Mouse (Mus musculus): ENCODE measurements around the gene 2610028H24Rik. TPM values are rescaled to one million over a fixed set of nuclear protein-coding genes. Genes with fewer than 3 reads are reported as not detected.

The 2610028H24Rik gene
- polyA plus RNA-seq, 1 experiment, result not detected

DNA sequence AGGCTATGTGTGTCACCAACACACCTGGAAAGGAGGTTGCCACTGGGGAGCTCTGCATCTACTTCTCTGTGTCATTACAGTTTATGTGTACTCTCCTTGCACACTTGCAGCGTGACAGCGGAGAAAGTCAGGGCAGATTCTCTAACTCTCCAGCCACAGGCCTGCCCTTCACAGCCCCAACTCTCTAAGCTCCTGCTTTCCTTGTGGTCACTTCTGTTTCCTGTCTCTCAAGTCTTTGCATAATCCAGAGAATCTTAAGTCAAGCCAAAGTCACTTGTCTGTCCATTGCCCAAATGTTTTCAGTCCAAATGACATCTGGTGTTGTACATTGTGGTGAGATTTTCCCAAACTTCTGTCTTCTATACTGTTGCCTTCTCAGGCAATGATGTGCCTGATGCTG lies 37.4 kb downstream of the 2610028H24Rik start:
- no peak overlapping the region for H3K27ac ChIP-seq (ENCODE audit: insufficient read depth, low read depth, low read length)
- H3K4me1 ChIP-seq (ENCODE audit: control insufficient read depth, insufficient read depth, low read length), result peaks cover 8% of the 10 kb centered on the region
- TF ChIP-seq CTCF (IDR thresholded peaks at IDR 0.05; ENCODE audit: low read depth, low read length), result no peak
- no peak for TF ChIP-seq POLR2A (IDR thresholded peaks at IDR 0.05; ENCODE audit: borderline replicate concordance, low read depth, low read length)
- H3K4me3 ChIP-seq (ENCODE audit: insufficient read depth, low read length), result no peak overlapping the region

DNA sequence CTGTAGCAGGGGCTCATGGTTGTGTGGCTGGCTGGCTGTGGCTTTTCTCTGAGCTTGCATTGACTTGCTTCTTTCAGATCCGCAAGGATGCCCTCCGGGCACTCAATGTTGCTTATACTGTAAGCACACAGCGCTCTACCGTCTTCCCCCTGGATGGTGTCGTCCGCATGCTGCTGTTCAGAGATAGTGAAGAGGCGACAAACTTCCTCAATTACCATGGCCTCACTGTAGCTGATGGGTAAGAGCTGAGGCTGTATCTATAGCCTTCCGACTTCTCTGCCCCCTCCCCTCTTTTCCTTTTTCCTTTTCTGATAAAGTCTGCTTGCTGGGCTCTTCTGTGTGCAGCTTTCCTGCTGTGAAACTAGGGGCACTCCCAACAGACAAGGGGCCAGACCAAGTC lies 39.4 kb downstream of the 2610028H24Rik start:
- H3K4me3 ChIP-seq (ENCODE audit: insufficient read depth, low read length), result no peak overlapping the region
- TF ChIP-seq CTCF (IDR thresholded peaks at IDR 0.05; ENCODE audit: low read depth, low read length), result no peak
- no peak for TF ChIP-seq POLR2A (IDR thresholded peaks at IDR 0.05; ENCODE audit: borderline replicate concordance, low read depth, low read length)
- H3K27ac ChIP-seq (ENCODE audit: insufficient read depth, low read depth, low read length), result no peak overlapping the region
- H3K4me1 ChIP-seq (ENCODE audit: control insufficient read depth, insufficient read depth, low read length), result peaks cover 8% of the 10 kb centered on the region

DNA sequence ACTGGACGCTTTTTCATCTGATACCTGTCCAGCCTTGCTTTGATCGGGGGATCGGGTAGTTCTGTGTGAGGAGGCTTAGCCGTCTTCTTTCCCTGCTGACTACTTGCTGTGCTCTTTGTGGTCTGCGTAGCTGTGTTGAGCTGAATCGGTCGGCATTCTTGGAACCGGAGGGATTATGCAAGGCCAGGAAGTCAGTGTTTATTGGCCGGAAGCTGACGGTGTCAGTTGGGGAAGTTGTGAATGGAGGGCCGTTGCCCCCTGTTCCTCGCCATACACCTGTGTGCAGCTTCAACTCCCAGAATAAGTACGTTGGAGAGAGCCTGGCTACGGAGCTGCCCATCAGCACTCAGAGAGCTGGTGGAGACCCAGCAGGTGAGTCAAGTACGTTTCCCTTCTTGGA lies 40.3 kb downstream of the 2610028H24Rik start:
- H3K27ac ChIP-seq (ENCODE audit: insufficient read depth, low read depth, low read length), result no peak overlapping the region
- H3K4me1 ChIP-seq (ENCODE audit: control insufficient read depth, insufficient read depth, low read length), result peaks cover 8% of the 10 kb centered on the region
- no peak overlapping the region for H3K4me3 ChIP-seq (ENCODE audit: insufficient read depth, low read length)
- no peak for TF ChIP-seq POLR2A (IDR thresholded peaks at IDR 0.05; ENCODE audit: borderline replicate concordance, low read depth, low read length)
- no peak for TF ChIP-seq CTCF (IDR thresholded peaks at IDR 0.05; ENCODE audit: low read depth, low read length)

DNA sequence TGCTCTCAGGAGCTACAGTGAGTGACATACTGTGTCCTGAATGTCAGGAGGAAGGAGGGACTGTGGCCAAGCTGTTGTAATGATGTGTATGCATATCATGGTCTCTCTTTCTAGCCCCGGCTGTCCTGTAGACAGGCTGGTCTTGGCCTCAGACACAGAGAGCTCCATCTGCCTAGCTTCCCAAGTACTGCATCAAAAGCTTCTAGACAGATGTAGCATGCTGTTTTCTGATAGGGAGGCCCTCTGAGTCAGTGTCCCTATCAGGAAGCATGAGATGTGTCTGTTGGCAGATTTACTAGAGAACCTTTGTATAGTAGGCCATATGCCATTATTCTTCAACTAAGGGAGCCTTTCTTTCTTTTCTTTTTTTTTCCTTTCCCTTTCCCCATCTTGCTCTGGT lies 44.6 kb downstream of the 2610028H24Rik start:
- no peaks in the 10 kb centered on the region for H3K4me1 ChIP-seq (ENCODE audit: control insufficient read depth, insufficient read depth, low read length)
- H3K27ac ChIP-seq (ENCODE audit: insufficient read depth, low read depth, low read length), result no peak overlapping the region
- no peak overlapping the region for H3K4me3 ChIP-seq (ENCODE audit: insufficient read depth, low read length)
- no peak for TF ChIP-seq POLR2A (IDR thresholded peaks at IDR 0.05; ENCODE audit: borderline replicate concordance, low read depth, low read length)
- TF ChIP-seq CTCF (IDR thresholded peaks at IDR 0.05; ENCODE audit: low read depth, low read length), result no peak

DNA sequence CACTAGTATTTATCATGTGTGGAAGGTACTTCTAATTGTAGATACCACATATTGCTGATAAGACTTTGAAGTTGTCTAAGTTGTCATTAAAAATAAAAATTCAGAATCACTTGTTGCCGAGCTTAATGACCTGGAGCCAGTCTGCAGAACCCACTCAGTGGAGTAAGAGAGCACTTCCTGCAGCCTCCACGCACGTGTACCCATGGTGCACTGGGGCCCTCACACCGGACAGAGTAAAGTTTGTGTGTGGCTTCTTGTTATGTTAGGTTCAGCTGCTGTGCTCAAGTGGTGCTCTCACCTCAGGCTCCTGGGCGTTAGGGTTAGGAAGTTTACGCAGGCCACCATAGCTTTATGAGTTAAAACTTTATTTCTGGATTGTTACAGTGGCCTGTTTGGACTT lies 46.6 kb downstream of the 2610028H24Rik start:
- TF ChIP-seq POLR2A (IDR thresholded peaks at IDR 0.05; ENCODE audit: borderline replicate concordance, low read depth, low read length) (no peak), CTCF (IDR thresholded peaks at IDR 0.05; ENCODE audit: low read depth, low read length) (no peak)
- Histone ChIP-seq H3K27ac (ENCODE audit: insufficient read depth, low read depth, low read length) (no peak overlapping the region), H3K4me1 (ENCODE audit: control insufficient read depth, insufficient read depth, low read length) (no peaks in the 10 kb centered on the region)

DNA sequence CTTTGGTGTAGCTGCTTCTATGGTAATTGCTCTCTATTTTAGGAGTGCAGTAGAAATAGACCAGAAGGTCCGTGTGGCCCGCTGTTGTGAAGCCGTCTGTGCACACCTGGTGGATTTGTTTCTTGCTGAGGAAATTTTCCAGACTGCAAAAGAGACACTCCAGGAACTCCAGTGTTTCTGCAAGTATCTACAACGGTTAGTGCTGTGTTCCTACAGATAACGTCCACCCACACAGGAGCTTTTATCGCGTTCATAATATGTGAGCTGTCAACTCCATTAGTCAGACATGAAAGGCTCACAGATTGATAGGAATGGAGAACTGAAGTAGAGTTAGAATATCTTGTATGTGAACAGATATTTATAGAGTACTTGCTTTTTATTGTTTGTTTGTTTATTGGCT lies 47.5 kb downstream of the 2610028H24Rik start:
- TF ChIP-seq POLR2A (IDR thresholded peaks at IDR 0.05; ENCODE audit: borderline replicate concordance, low read depth, low read length) (no peak), CTCF (IDR thresholded peaks at IDR 0.05; ENCODE audit: low read depth, low read length) (no peak)
- Histone ChIP-seq H3K27ac (ENCODE audit: insufficient read depth, low read depth, low read length) (no peak overlapping the region), H3K4me1 (ENCODE audit: control insufficient read depth, insufficient read depth, low read length) (no peaks in the 10 kb centered on the region), H3K4me3 (ENCODE audit: insufficient read depth, low read length) (no peak overlapping the region)

More for the DNA sequence above, 46.6 kb downstream of the 2610028H24Rik start:
- no peak overlapping the region for H3K4me3 ChIP-seq (ENCODE audit: insufficient read depth, low read length)

DNA sequence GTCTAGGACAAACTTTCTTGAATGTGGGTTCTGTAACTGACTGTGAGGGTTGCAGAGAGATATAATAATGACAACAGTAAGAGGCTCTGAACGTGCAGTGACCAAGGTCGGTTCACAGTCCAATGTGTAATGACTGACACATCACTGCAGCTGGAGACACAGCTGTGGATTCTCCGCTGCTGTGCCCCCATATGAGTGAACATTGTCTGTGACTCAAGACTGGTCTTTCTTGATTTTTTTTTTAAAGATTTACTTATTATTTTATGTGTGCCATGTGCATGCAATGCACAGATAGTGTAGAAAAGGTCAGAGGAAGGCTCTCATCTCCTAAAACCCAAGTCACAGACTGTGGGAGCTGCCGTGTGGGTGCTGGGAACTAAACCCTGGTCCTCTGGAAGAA lies 48.6 kb downstream of the 2610028H24Rik start:
- TF ChIP-seq CTCF (IDR thresholded peaks at IDR 0.05; ENCODE audit: low read depth, low read length) (no peak), POLR2A (IDR thresholded peaks at IDR 0.05; ENCODE audit: borderline replicate concordance, low read depth, low read length) (no peak)
- Histone ChIP-seq H3K4me3 (ENCODE audit: insufficient read depth, low read length) (no peak overlapping the region), H3K27ac (ENCODE audit: insufficient read depth, low read depth, low read length) (no peak overlapping the region), H3K4me1 (ENCODE audit: control insufficient read depth, insufficient read depth, low read length) (no peaks in the 10 kb centered on the region)

DNA sequence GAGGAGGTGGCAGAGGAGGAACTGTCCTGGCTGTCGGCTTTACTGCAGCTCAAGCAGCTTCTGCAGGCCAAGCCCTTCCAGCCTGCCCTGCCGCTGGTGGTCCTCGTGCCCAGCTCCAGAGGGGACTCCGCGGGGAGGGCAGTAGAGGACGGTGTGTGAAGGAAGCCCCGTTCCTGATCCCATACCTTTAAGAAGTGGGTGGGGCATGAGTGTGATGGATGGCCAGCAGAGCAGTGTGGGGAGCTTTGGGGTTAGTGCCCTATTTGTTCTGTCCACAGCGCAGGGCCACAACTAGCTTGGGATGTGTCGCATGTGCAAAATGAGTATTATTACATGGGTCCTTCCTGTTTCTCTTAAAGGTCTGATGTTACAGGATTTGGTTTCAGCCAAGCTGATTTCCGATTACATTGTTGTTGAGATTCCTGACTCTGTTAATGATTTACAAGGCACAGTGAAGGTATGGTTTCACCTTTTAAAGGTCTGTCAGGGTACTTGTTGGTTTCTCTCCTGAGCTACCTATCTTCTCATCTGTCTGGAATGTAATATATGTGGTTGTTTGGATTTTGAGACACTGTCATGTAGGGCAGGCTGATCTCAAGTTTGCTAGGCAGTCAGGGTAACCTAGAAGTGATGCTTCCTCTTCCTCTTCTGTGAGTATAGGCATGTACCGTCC lies 55.5 kb downstream of the 2610028H24Rik start:
- no peak overlapping the region for H3K4me3 ChIP-seq (ENCODE audit: insufficient read depth, low read length)
- TF ChIP-seq POLR2A (IDR thresholded peaks at IDR 0.05; ENCODE audit: borderline replicate concordance, low read depth, low read length) (no peak), CTCF (IDR thresholded peaks at IDR 0.05; ENCODE audit: low read depth, low read length) (no peak)
- no peaks in the 10 kb centered on the region for H3K4me1 ChIP-seq (ENCODE audit: control insufficient read depth, insufficient read depth, low read length)
- H3K27ac ChIP-seq (ENCODE audit: insufficient read depth, low read depth, low read length), result no peak overlapping the region

DNA sequence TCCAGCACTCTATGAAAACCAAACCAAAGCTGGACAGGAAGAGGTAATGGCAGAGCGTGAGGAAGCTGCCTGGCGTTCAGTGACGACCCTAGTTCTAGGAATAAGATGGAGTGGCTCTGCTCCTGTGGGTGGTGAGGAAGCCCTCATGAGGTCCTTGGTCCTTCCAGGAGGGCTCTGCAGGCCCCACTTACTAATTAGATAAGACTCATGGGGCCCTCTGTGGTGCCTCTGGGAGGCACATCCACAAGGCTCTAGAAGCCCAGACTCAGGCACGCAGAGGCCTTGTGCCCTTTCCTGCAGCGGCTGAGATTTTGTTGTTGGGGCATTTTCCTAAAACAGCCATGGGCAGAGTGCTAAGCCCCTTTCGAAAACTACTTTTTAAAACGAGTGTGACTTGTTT lies 57.0 kb downstream of the 2610028H24Rik start:
- H3K4me3 ChIP-seq (ENCODE audit: insufficient read depth, low read length), result no peak overlapping the region
- H3K27ac ChIP-seq (ENCODE audit: insufficient read depth, low read depth, low read length), result no peak overlapping the region
- H3K4me1 ChIP-seq (ENCODE audit: control insufficient read depth, insufficient read depth, low read length), result peaks cover 3% of the 10 kb centered on the region
- no peak for TF ChIP-seq POLR2A (IDR thresholded peaks at IDR 0.05; ENCODE audit: borderline replicate concordance, low read depth, low read length)
- TF ChIP-seq CTCF (IDR thresholded peaks at IDR 0.05; ENCODE audit: low read depth, low read length), result no peak

Other genes starting within 250 kb of the 2610028H24Rik start
- 20.0 and 23.3 TPM in 2 replicates for gene Prmt2, start 211.2 kb upstream of the 2610028H24Rik start, polyA plus RNA-seq (2012; ENCODE audit: insufficient read depth, insufficient read length, missing spikeins)
- gene S100b, start 195.2 kb upstream of the 2610028H24Rik start, polyA plus RNA-seq (2012; ENCODE audit: insufficient read depth, insufficient read length, missing spikeins), result not detected in 2 replicates
- 10.8 and 12.1 TPM in 2 replicates for gene Dip2a, start 103.8 kb upstream of the 2610028H24Rik start, polyA plus RNA-seq (2012; ENCODE audit: insufficient read depth, insufficient read length, missing spikeins)
- 8.3 and 9.2 TPM in 2 replicates for gene AC141477.1, start 8.6 kb upstream of the 2610028H24Rik start, polyA plus RNA-seq (2012; ENCODE audit: insufficient read depth, insufficient read length, missing spikeins)
- gene Pcnt, start 6.3 kb upstream of the 2610028H24Rik start, polyA plus RNA-seq (2012; ENCODE audit: insufficient read depth, insufficient read length, missing spikeins), result 24.8 and 27.3 TPM in 2 replicates
- gene Mcm3ap, start 19.8 kb downstream of the 2610028H24Rik start, polyA plus RNA-seq (2012; ENCODE audit: insufficient read depth, insufficient read length, missing spikeins), result 37.8 and 59.7 TPM in 2 replicates
- gene Ybey, start 20.0 kb downstream of the 2610028H24Rik start, polyA plus RNA-seq (2012; ENCODE audit: insufficient read depth, insufficient read length, missing spikeins), result 2.0 and 2.7 TPM in 2 replicates
- gene Lss, start 82.5 kb downstream of the 2610028H24Rik start, polyA plus RNA-seq (2012; ENCODE audit: insufficient read depth, insufficient read length, missing spikeins), result 10.9 and 11.0 TPM in 2 replicates
- not detected in 2 replicates for gene Spatc1l, start 113.2 kb downstream of the 2610028H24Rik start, polyA plus RNA-seq (2012; ENCODE audit: insufficient read depth, insufficient read length, missing spikeins)
- gene Ftcd, start 126.6 kb downstream of the 2610028H24Rik start, polyA plus RNA-seq (2012; ENCODE audit: insufficient read depth, insufficient read length, missing spikeins), result not detected in 2 replicates
- gene Col6a2, start 174.5 kb downstream of the 2610028H24Rik start, polyA plus RNA-seq (2012; ENCODE audit: insufficient read depth, insufficient read length, missing spikeins), result 2.2 and 3.1 TPM in 2 replicates